Mouse (Mus musculus): ENCODE data around the gene Usp29. TPM values are rescaled to one million over a fixed set of nuclear protein-coding genes. Genes with fewer than 3 reads are reported as not detected.
"Not testable (repeated sequence)": the region's sequence is repeated elsewhere in the genome, so short reads cannot be mapped to it uniquely, and the experiment has no call there.

Usp29 gene
- total RNA-seq, 1 experiment from 2014 or later, result not detected

GRCm38 (mm10) chr7:6756777-6757291 lies 26.5 kb downstream of the Usp29 start:
- no peak for ATAC-seq (replicated peaks; ENCODE audit: insufficient number of reproducible peaks, low FRiP score, low TSS enrichment, poor library complexity, severe bottlenecking)

GRCm38 (mm10) chr7:6759698-6760097 lies 29.3 kb downstream of the Usp29 start:
- ATAC-seq (replicated peaks; ENCODE audit: insufficient number of reproducible peaks, low FRiP score, low TSS enrichment, poor library complexity, severe bottlenecking), result no peak

- ATAC-seq (replicated peaks; ENCODE audit: insufficient number of reproducible peaks, low FRiP score, low TSS enrichment, poor library complexity, severe bottlenecking), result no peak
Measured at GRCm38 (mm10) chr7:6760170-6760569, 29.8 kb downstream of the Usp29 start.

GRCm38 (mm10) chr7:6765240-6765639 lies 34.9 kb downstream of the Usp29 start:
- no peak for ATAC-seq (replicated peaks; ENCODE audit: insufficient number of reproducible peaks, low FRiP score, low TSS enrichment, poor library complexity, severe bottlenecking)

- no peak for ATAC-seq (replicated peaks; ENCODE audit: insufficient number of reproducible peaks, low FRiP score, low TSS enrichment, poor library complexity, severe bottlenecking)
Measured at GRCm38 (mm10) chr7:6770286-6770685, 39.9 kb downstream of the Usp29 start.

GRCm38 (mm10) chr7:6773865-6774413 lies 43.6 kb downstream of the Usp29 start:
- not testable (repeated sequence) for ATAC-seq (replicated peaks; ENCODE audit: insufficient number of reproducible peaks, low FRiP score, low TSS enrichment, poor library complexity, severe bottlenecking)

- no peak for ATAC-seq (replicated peaks; ENCODE audit: insufficient number of reproducible peaks, low FRiP score, low TSS enrichment, poor library complexity, severe bottlenecking)
Measured at GRCm38 (mm10) chr7:6776314-6777059, 46.1 kb downstream of the Usp29 start.

GRCm38 (mm10) chr7:6777107-6777506 lies 46.7 kb downstream of the Usp29 start:
- ATAC-seq (replicated peaks; ENCODE audit: insufficient number of reproducible peaks, low FRiP score, low TSS enrichment, poor library complexity, severe bottlenecking), result no peak

- ATAC-seq (replicated peaks; ENCODE audit: insufficient number of reproducible peaks, low FRiP score, low TSS enrichment, poor library complexity, severe bottlenecking), result no peak
Measured at GRCm38 (mm10) chr7:6777689-6778088, 47.3 kb downstream of the Usp29 start.

GRCm38 (mm10) chr7:6779172-6779571 lies 48.8 kb downstream of the Usp29 start:
- no peak for ATAC-seq (replicated peaks; ENCODE audit: insufficient number of reproducible peaks, low FRiP score, low TSS enrichment, poor library complexity, severe bottlenecking)

- no peak for ATAC-seq (replicated peaks; ENCODE audit: insufficient number of reproducible peaks, low FRiP score, low TSS enrichment, poor library complexity, severe bottlenecking)
Measured at GRCm38 (mm10) chr7:6781541-6781940, 51.2 kb downstream of the Usp29 start.

GRCm38 (mm10) chr7:6784340-6785073 lies 54.1 kb downstream of the Usp29 start:
- no peak for ATAC-seq (replicated peaks; ENCODE audit: insufficient number of reproducible peaks, low FRiP score, low TSS enrichment, poor library complexity, severe bottlenecking)

- ATAC-seq (replicated peaks; ENCODE audit: insufficient number of reproducible peaks, low FRiP score, low TSS enrichment, poor library complexity, severe bottlenecking), result no peak
Measured at GRCm38 (mm10) chr7:6787000-6787399, 56.6 kb downstream of the Usp29 start.

GRCm38 (mm10) chr7:6788101-6788500 lies 57.7 kb downstream of the Usp29 start:
- ATAC-seq (replicated peaks; ENCODE audit: insufficient number of reproducible peaks, low FRiP score, low TSS enrichment, poor library complexity, severe bottlenecking), result no peak

GRCm38 (mm10) chr7:6791286-6792065 lies 61.1 kb downstream of the Usp29 start:
- ATAC-seq (replicated peaks; ENCODE audit: insufficient number of reproducible peaks, low FRiP score, low TSS enrichment, poor library complexity, severe bottlenecking), result no peak

GRCm38 (mm10) chr7:6793240-6793639 lies 62.9 kb downstream of the Usp29 start:
- no peak for ATAC-seq (replicated peaks; ENCODE audit: insufficient number of reproducible peaks, low FRiP score, low TSS enrichment, poor library complexity, severe bottlenecking)

- ATAC-seq (replicated peaks; ENCODE audit: insufficient number of reproducible peaks, low FRiP score, low TSS enrichment, poor library complexity, severe bottlenecking), result no peak
Measured at GRCm38 (mm10) chr7:6793811-6794210, 63.4 kb downstream of the Usp29 start.

- ATAC-seq (replicated peaks; ENCODE audit: insufficient number of reproducible peaks, low FRiP score, low TSS enrichment, poor library complexity, severe bottlenecking), result no peak
Measured at GRCm38 (mm10) chr7:6797408-6797807, 67.0 kb downstream of the Usp29 start.

All from monocyte, adult 5-6 weeks (primary cell).